Mouse (Mus musculus): ENCODE data around the gene Rpgr. TPM values are rescaled to one million over a fixed set of nuclear protein-coding genes. Genes with fewer than 3 reads are reported as not detected.

The Rpgr gene
- total RNA-seq (2023; ENCODE audit: inconsistent age) = 5.3 to 7.9 TPM (median 6.8 TPM) in 4 replicates

DNA sequence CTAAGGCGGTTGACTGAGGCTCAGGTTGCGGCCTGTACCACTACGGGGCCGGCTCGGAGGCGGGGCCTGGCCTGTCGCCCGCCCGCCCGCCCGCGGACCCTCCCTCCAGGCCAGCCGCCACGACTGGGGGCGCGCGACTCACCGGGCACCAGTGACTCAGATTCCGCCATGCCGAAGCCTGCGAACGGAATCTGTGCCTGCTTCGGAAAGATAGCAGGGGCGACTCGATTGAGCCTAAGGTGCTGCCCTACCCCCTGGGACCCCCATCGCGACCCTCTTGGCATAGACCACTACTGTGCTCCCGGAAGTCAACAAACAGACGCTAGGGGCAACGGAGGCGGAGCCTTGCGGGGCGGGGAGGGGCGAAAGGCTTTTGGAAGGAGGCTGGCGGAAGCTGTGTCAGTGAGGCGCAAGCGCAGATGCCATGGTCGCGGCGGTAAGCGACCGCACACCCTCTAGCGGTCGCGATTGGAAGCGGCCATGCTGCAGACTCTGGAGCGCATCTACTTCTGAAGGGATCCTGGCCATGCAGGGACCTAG lies at the start of gene Rpgr:
Gene Rpgr, minus strand, starts transcription at position 511 of the 540 bp plus-strand sequence.

DNA sequence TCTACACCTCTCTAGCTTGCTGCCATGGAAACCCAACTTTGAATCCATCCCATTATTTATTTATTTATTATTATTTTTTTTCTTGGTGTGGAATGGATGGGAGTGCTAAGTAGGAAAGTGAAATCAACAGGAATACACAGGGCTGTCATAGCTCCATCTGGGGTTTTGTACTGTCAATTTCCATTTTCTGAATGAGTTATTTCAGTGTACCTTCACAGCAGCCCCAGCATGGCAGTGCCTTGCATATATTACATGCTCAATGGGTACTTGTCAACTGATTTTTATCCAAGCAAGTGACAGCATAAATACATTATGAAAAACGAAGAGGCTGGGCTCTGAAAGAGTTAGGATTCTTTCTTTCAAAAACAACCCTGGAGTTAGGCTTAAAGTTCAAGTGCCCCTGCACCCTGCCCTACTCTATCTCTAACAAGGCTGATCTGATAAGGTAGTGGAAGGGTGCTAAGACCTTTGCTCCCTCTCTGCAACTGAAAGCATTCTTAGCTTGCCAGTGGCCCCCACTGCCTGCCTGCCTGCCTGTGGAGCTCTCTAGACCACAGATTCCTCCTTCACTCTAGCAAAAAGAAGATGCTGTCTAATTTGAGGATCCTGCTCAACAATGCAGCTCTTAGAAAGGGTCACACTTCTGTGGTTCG lies 35.3 kb upstream of the Rpgr start, which contains the start of gene Otc:
Gene Otc, plus strand, starts transcription at position 454 of the 653 bp plus-strand sequence.

DNA sequence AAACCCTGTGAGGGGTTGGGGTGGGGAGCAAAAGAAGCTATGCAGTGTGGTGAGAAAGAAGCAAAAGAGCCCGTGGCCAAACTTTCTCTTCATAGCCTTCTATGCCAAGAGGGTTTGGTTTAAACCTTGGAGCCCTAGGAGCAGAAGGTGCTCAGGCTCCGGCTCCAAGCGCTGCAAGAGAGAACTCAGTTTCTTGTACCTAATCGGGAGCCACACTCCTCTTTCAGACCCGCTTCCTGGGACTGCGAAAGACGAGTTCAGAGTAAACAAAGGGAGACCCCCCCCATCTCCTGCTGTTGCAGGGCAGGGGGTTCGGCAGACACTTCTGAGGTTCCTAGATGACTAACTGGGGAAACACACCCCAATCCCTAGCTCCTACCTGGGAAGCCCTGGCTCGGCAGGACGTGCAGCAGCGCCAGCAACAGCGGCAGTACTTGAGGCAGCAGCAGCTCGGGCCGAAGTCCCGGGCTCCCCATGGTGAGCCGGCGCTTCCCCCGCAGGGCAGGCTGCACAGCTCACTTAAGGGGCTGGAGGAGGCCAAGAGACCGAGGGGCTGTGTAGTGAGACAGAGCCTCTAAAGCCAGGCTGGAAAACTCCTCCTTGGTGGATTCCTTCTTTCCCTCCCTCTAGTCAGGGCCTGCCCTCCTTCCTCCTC lies 99.5 kb downstream of the Rpgr start, which contains the start of gene Srpx:
Gene Srpx, minus strand, starts transcription at position 645 of the 655 bp plus-strand sequence.

Other genes with a start within 250 kb of the Rpgr start
- gene Srpx, start 99.2 kb downstream of the Rpgr start, total RNA-seq (2023; ENCODE audit: inconsistent age) = not detected in 4 replicates
- not detected in 4 replicates for gene Otc, start 35.4 kb upstream of the Rpgr start, total RNA-seq (2023; ENCODE audit: inconsistent age)

Data from B cell, adult (primary cell).